8 mouse cellular contexts compared by ENCODE assay signal in genomic region chr9:45122209-45122761, GRCm38 (mm10). TPM values are rescaled to one million over a fixed set of nuclear protein-coding genes. Genes with fewer than 3 reads are reported as not detected.
DNase-seq lines count a peak whose midpoint lies in the region; ATAC-seq lines count a peak whose summit lies in the region.

No protein-coding gene starts in this region.

- H3K27me3 ChIP-seq in heart, embryonic 13.5 days (replicated peaks) = peaks cover 27% of the 10 kb centered on the region
- no peaks in the 10 kb centered on the region for H3K27me3 ChIP-seq in lung, embryonic 15.5 days

- WGBS in heart, embryonic 13.5 days = 17% methylated on average over 9 of the region's 9 CpGs
- 14% methylated on average over 9 of the region's 9 CpGs for WGBS in lung, embryonic 15.5 days

- peak overlapping the region; percentile 61 for H3K9ac ChIP-seq in heart, embryonic 13.5 days
- H3K9ac ChIP-seq in lung, embryonic 15.5 days = no peak overlapping the region

- no peaks in the 10 kb centered on the region for H3K9me3 ChIP-seq in heart, embryonic 13.5 days
- H3K9me3 ChIP-seq in lung, embryonic 15.5 days = no peaks in the 10 kb centered on the region

- no peak overlapping the region for H3K27ac ChIP-seq in heart, embryonic 13.5 days (replicated peaks)
- peak overlapping the region; percentile 73 for H3K27ac ChIP-seq in lung, embryonic 15.5 days

- peak overlapping the region; percentile 70 for H3K4me2 ChIP-seq in heart, embryonic 13.5 days
- peak overlapping the region; percentile 56 for H3K4me2 ChIP-seq in lung, embryonic 15.5 days

- H3K4me1 ChIP-seq in heart, embryonic 13.5 days = peaks cover 21% of the 10 kb centered on the region
- H3K4me1 ChIP-seq in lung, embryonic 15.5 days = peaks cover 8% of the 10 kb centered on the region

- peak overlapping the region; percentile 31 for H3K4me3 ChIP-seq in heart, embryonic 13.5 days
- peak overlapping the region; percentile 23 for H3K4me3 ChIP-seq in lung, embryonic 15.5 days

- ATAC-seq in heart, embryonic 13.5 days (ENCODE audit: extremely low read depth, insufficient number of reproducible peaks, low FRiP score, low TSS enrichment) = no peak
- ATAC-seq in lung, embryonic 15.5 days (ENCODE audit: borderline replicate concordance, extremely low read depth, low FRiP score, low TSS enrichment) = peak; percentile 58
- ATAC-seq in erythroblast, adult 5-6 weeks (replicated peaks; ENCODE audit: low FRiP score, poor library complexity, severe bottlenecking) = no peak

- H3K36me3 ChIP-seq in heart, embryonic 13.5 days = 0 out of 2 replicates have a peak, but pooled peaks cover 8% of the 10 kb centered on the region
- no peaks in the 10 kb centered on the region for H3K36me3 ChIP-seq in lung, embryonic 15.5 days

- DNase-seq in heart, adult 18-20 months = peak; percentile 57 to 66
- no peak for DNase-seq in heart, adult 8-10 months (ENCODE audit: low spot score)
- DNase-seq in cerebellum, postnatal 14 days = peak; percentile 54 to 66
- DNase-seq in layer of hippocampus, adult 8-10 months (ENCODE audit: low spot score in 2 of 2) = peak; percentile 74 to 76
- DNase-seq in right cerebral cortex, postnatal 14 days = peak; percentile 79

RNA-seq across cellular contexts. Expression of gene Scn2b, which starts 4.7 kb away (rescaled TPM):
- total RNA-seq in heart, adult 18-20 months (2021) = 1 to 10 TPM; 1.3 to 1.7 TPM
- total RNA-seq in heart, adult 8-10 months (2022) = 1 to 10 TPM in 2 of 4 experiments, under 1 TPM in 2; 0.81 to 1.4 (median 1.1) TPM
- polyA plus RNA-seq in heart, embryonic 13.5 days (2015; fragmentation: Nextera tagmentation; extraction: Ambion mirVana) = 1.5 and 2.1 TPM in 2 replicates
- 100 to 1,000 TPM; 209 to 270 (median 239) TPM for total RNA-seq in layer of hippocampus, adult 8-10 months (2022)
- polyA plus RNA-seq in lung, embryonic 15.5 days (2015; fragmentation: Nextera tagmentation; extraction: Ambion mirVana) = 4.0 and 4.2 TPM in 2 replicates
- 0.77 TPM in 1 of 2 replicates, not detected in the other for total RNA-seq in erythroblast, adult 5-6 weeks (2015; ENCODE audit: low replicate concordance)
- not detected in 2 replicates for total RNA-seq in erythroblast, adult 5-6 weeks (2017; ENCODE audit: low replicate concordance)

RNA-seq across cellular contexts. Expression of gene Scn4b, which starts 15.9 kb away (rescaled TPM):
- total RNA-seq in heart, adult 18-20 months (2021) = 10 to 100 TPM; 29.9 to 30.4 TPM
- 10 to 100 TPM; 30.2 to 58.6 (median 38.0) TPM for total RNA-seq in heart, adult 8-10 months (2022)
- polyA plus RNA-seq in heart, embryonic 13.5 days (2015; fragmentation: Nextera tagmentation; extraction: Ambion mirVana) = 0.17 and 0.44 TPM in 2 replicates
- total RNA-seq in layer of hippocampus, adult 8-10 months (2022) = 10 to 100 TPM; 14.6 to 17.4 (median 15.7) TPM
- 0.48 and 0.65 TPM in 2 replicates for polyA plus RNA-seq in lung, embryonic 15.5 days (2015; fragmentation: Nextera tagmentation; extraction: Ambion mirVana)
- total RNA-seq in erythroblast, adult 5-6 weeks (2015; ENCODE audit: low replicate concordance) = not detected in 2 replicates
- not detected in 2 replicates for total RNA-seq in erythroblast, adult 5-6 weeks (2017; ENCODE audit: low replicate concordance)

RNA-seq across cellular contexts. Expression of gene Jaml, which starts 43.3 kb away (rescaled TPM):
- total RNA-seq in heart, adult 18-20 months (2021) = 1 to 10 TPM in 1 of 2 experiments, under 1 TPM in 1; 0.40 to 1.4 TPM
- total RNA-seq in heart, adult 8-10 months (2022) = not detected
- 0.17 and 0.23 TPM in 2 replicates for polyA plus RNA-seq in heart, embryonic 13.5 days (2015; fragmentation: Nextera tagmentation; extraction: Ambion mirVana)
- 1 to 10 TPM in 1 of 4 experiments, under 1 TPM in 3; 0.55 to 1.3 (median 0.72) TPM for total RNA-seq in layer of hippocampus, adult 8-10 months (2022)
- polyA plus RNA-seq in lung, embryonic 15.5 days (2015; fragmentation: Nextera tagmentation; extraction: Ambion mirVana) = 0.35 and 0.76 TPM in 2 replicates
- 2.7 and 3.1 TPM in 2 replicates for total RNA-seq in erythroblast, adult 5-6 weeks (2015; ENCODE audit: low replicate concordance)
- 1.2 and 3.6 TPM in 2 replicates for total RNA-seq in erythroblast, adult 5-6 weeks (2017; ENCODE audit: low replicate concordance)

RNA-seq across cellular contexts. Expression of gene BC049352, which starts 59.5 kb away (rescaled TPM):
- total RNA-seq in heart, adult 18-20 months (2021) = under 1 TPM in 1 of 2 experiments, not detected in 1; 0.41 TPM
- not detected for total RNA-seq in heart, adult 8-10 months (2022)
- polyA plus RNA-seq in heart, embryonic 13.5 days (2015; fragmentation: Nextera tagmentation; extraction: Ambion mirVana) = not detected in 2 replicates
- total RNA-seq in layer of hippocampus, adult 8-10 months (2022) = 1 to 10 TPM in 1 of 4 experiments, under 1 TPM in 3; 0.43 to 1.0 (median 0.59) TPM
- polyA plus RNA-seq in lung, embryonic 15.5 days (2015; fragmentation: Nextera tagmentation; extraction: Ambion mirVana) = 0.18 TPM in 1 of 2 replicates, not detected in the other
- not detected in 2 replicates for total RNA-seq in erythroblast, adult 5-6 weeks (2015; ENCODE audit: low replicate concordance)
- not detected in 2 replicates for total RNA-seq in erythroblast, adult 5-6 weeks (2017; ENCODE audit: low replicate concordance)

Comparison
In these comparisons a context has a peak if more than half of its experiments do, and no peak if none do; other contexts are left out.
1. RNA of gene Scn2b, which starts 4.7 kb away (total RNA-seq): 209 to 270 TPM in layer of hippocampus, adult 8-10 months; 1.3 to 1.7 TPM in heart, adult 18-20 months, 0.81 to 1.4 TPM in heart, adult 8-10 months and 0.77 TPM in erythroblast, adult 5-6 weeks; every median in the first group is over 10 times any median in the second.
2. RNA of gene Scn4b, which starts 15.9 kb away (total RNA-seq): 30.2 to 58.6 TPM in heart, adult 8-10 months, 29.9 to 30.4 TPM in heart, adult 18-20 months and 14.6 to 17.4 TPM in layer of hippocampus, adult 8-10 months; not detected in erythroblast, adult 5-6 weeks; every median in the first group is over 10 times any median in the second.